19 mouse cellular contexts compared by ENCODE assay signal in genomic region chr9:108708833-108709232, GRCm38 (mm10). TPM values are rescaled to one million over a fixed set of nuclear protein-coding genes. Genes with fewer than 3 reads are reported as not detected.
DNase-seq lines count a peak whose midpoint lies in the region; ATAC-seq and TF ChIP-seq lines count a peak whose summit lies in the region.
"Had no signal": no experiment of that assay in that cellular context is flagged by ENCODE, and none has a peak within 500 bp of the region (broad histone marks: within the 10 kb centered on the region; RNA-seq: fewer than 3 reads in every experiment).

No protein-coding gene starts in this region.

- H3K36me3 ChIP-seq in forebrain, postnatal 0 days (ENCODE audit: insufficient read depth) = no peaks in the 10 kb centered on the region
- H3K36me3 ChIP-seq in forebrain, embryonic 13.5 days (ENCODE audit: poor library complexity, severe bottlenecking) = no peaks in the 10 kb centered on the region
- H3K36me3 ChIP-seq in heart, embryonic 11.5 days (ENCODE audit: control insufficient read depth, insufficient read depth, low read length) = no peaks in the 10 kb centered on the region
- H3K36me3 ChIP-seq: forebrain, embryonic 10.5 days; heart, embryonic 13.5 days; hindbrain, embryonic 12.5 days; hindbrain, embryonic 15.5 days had no signal

- 68% methylated on average over 8 of the region's 8 CpGs for WGBS in forebrain, postnatal 0 days
- WGBS in forebrain, embryonic 13.5 days = 92% methylated on average over 8 of the region's 8 CpGs
- 77% methylated on average over 8 of the region's 8 CpGs for WGBS in heart, embryonic 11.5 days (ENCODE audit: insufficient replicate concordance)

- no peaks in the 10 kb centered on the region for H3K27me3 ChIP-seq in forebrain, postnatal 0 days (ENCODE audit: insufficient read depth, low read length)
- no peaks in the 10 kb centered on the region for H3K27me3 ChIP-seq in forebrain, embryonic 13.5 days
- H3K27me3 ChIP-seq in heart, embryonic 11.5 days (ENCODE audit: control insufficient read depth, insufficient read depth, low read length) = no peaks in the 10 kb centered on the region
- H3K27me3 ChIP-seq: heart, embryonic 13.5 days; hindbrain, embryonic 12.5 days; hindbrain, embryonic 15.5 days had no signal

- 0 out of 2 replicates have a peak, but pooled peaks cover 3% of the 10 kb centered on the region for H3K4me1 ChIP-seq in forebrain, postnatal 0 days (ENCODE audit: insufficient read depth)
- peaks cover 2% of the 10 kb centered on the region; the same call in 1 of the 2 replicates for H3K4me1 ChIP-seq in forebrain, embryonic 13.5 days
- peaks cover 5% of the 10 kb centered on the region for H3K4me1 ChIP-seq in heart, embryonic 11.5 days (ENCODE audit: control insufficient read depth, insufficient read depth, low read length)

- H3K4me3 ChIP-seq in forebrain, postnatal 0 days (ENCODE audit: low read depth, low read length) = no peak overlapping the region
- H3K4me3 ChIP-seq in forebrain, embryonic 13.5 days = no peak overlapping the region
- H3K4me3 ChIP-seq in heart, embryonic 11.5 days (ENCODE audit: low read depth, low read length) = no peak overlapping the region
- H3K4me3 ChIP-seq: forebrain, embryonic 10.5 days; heart, embryonic 13.5 days; hindbrain, embryonic 12.5 days; hindbrain, embryonic 15.5 days had no signal

- TF ChIP-seq CTCF in forebrain, postnatal 0 days (IDR thresholded peaks at IDR 0.05; ENCODE audit: low read depth) = no peak

- H3K9me3 ChIP-seq in forebrain, postnatal 0 days (ENCODE audit: low read length) = no peaks in the 10 kb centered on the region
- no peaks in the 10 kb centered on the region for H3K9me3 ChIP-seq in forebrain, embryonic 13.5 days (replicated peaks)
- H3K9me3 ChIP-seq in heart, embryonic 11.5 days (replicated peaks; ENCODE audit: control insufficient read depth, low read length) = no peaks in the 10 kb centered on the region
- H3K9me3 ChIP-seq: forebrain, embryonic 10.5 days; heart, embryonic 13.5 days; hindbrain, embryonic 12.5 days; hindbrain, embryonic 15.5 days had no signal

- ATAC-seq in forebrain, postnatal 0 days = peak; percentile 79
- no peak for ATAC-seq in forebrain, embryonic 13.5 days
- ATAC-seq in heart, embryonic 11.5 days (replicated peaks; ENCODE audit: insufficient number of reproducible peaks, low FRiP score, low TSS enrichment) = no peak
- ATAC-seq: activated CD4-positive, CD25-positive, alpha-beta regulatory T cell, adult 4 months; forebrain, embryonic 14.5 days; intestine, postnatal 0 days had no signal

- H3K9ac ChIP-seq in forebrain, postnatal 0 days = no peak overlapping the region
- H3K9ac ChIP-seq in forebrain, embryonic 13.5 days = no peak overlapping the region
- H3K9ac ChIP-seq in heart, embryonic 11.5 days (ENCODE audit: low read depth, low read length) = no peak overlapping the region
- H3K9ac ChIP-seq: heart, embryonic 13.5 days; hindbrain, embryonic 12.5 days; hindbrain, embryonic 15.5 days had no signal

- H3K4me2 ChIP-seq in forebrain, postnatal 0 days (ENCODE audit: low read depth) = no peak overlapping the region
- no peak overlapping the region for H3K4me2 ChIP-seq in forebrain, embryonic 13.5 days
- H3K4me2 ChIP-seq in heart, embryonic 11.5 days = no peak overlapping the region
- H3K4me2 ChIP-seq: heart, embryonic 13.5 days; hindbrain, embryonic 12.5 days; hindbrain, embryonic 15.5 days had no signal

- DNase-seq in forebrain, postnatal 0 days = peak; percentile 42
- DNase-seq in heart, adult 11 months = peak; percentile 60
- DNase-seq in layer of hippocampus, adult 9-11 months = peak; percentile 32
- no peak for DNase-seq in layer of hippocampus, postnatal 14 days (ENCODE audit: low spot score in 2 of 2)
- DNase-seq: adrenal gland, adult 8-10 months; adrenal gland, postnatal 25 days; cerebellum, adult 18-20 months; cerebellum, adult 9-10 months; cerebellum, postnatal 14 days; gastrocnemius, postnatal 25 days had no signal

- peak overlapping the region; percentile 57 for H3K27ac ChIP-seq in forebrain, postnatal 0 days (ENCODE audit: low read depth, low read length)
- H3K27ac ChIP-seq in forebrain, embryonic 13.5 days = no peak overlapping the region
- no peak overlapping the region for H3K27ac ChIP-seq in heart, embryonic 11.5 days (ENCODE audit: low read depth, low read length)
- H3K27ac ChIP-seq: forebrain, embryonic 10.5 days; heart, embryonic 13.5 days; hindbrain, embryonic 12.5 days; hindbrain, embryonic 15.5 days had no signal

RNA-seq across cellular contexts. Expression of gene Prkar2a, which starts 19.7 kb away (rescaled TPM):
- total RNA-seq in forebrain, postnatal 0 days (2014; rRNA removed) = 81.2 and 104 TPM in 2 replicates
- polyA plus RNA-seq in forebrain, postnatal 0 days (2015; fragmentation: Nextera tagmentation; extraction: Ambion mirVana) = 23.0 and 34.3 TPM in 2 replicates
- 32.8 and 34.2 TPM in 2 replicates for polyA plus RNA-seq in forebrain, embryonic 13.5 days (2015; fragmentation: Nextera tagmentation; extraction: Ambion mirVana)
- 29.8 and 33.7 TPM in 2 replicates for polyA plus RNA-seq in heart, embryonic 11.5 days (2014; fragmentation: Nextera tagmentation; extraction: Ambion mirVana)
- 10 to 100 TPM; 43.5 to 49.4 TPM for total RNA-seq in layer of hippocampus, postnatal 14 days (2021)

RNA-seq across cellular contexts. Expression of gene Slc25a20, which starts 46.9 kb away (rescaled TPM):
- total RNA-seq in forebrain, postnatal 0 days (2014; rRNA removed) = 37.6 and 40.5 TPM in 2 replicates
- polyA plus RNA-seq in forebrain, postnatal 0 days (2015; fragmentation: Nextera tagmentation; extraction: Ambion mirVana) = 35.2 and 39.6 TPM in 2 replicates
- 39.0 and 41.3 TPM in 2 replicates for polyA plus RNA-seq in forebrain, embryonic 13.5 days (2015; fragmentation: Nextera tagmentation; extraction: Ambion mirVana)
- 30.3 and 45.9 TPM in 2 replicates for polyA plus RNA-seq in heart, embryonic 11.5 days (2014; fragmentation: Nextera tagmentation; extraction: Ambion mirVana)
- 10 to 100 TPM; 19.6 to 26.3 TPM for total RNA-seq in layer of hippocampus, postnatal 14 days (2021)

RNA-seq across cellular contexts. Expression of gene Arih2, which starts 59.6 kb away (rescaled TPM):
- total RNA-seq in forebrain, postnatal 0 days (2014; rRNA removed) = 68.2 and 70.9 TPM in 2 replicates
- 32.3 and 40.3 TPM in 2 replicates for polyA plus RNA-seq in forebrain, postnatal 0 days (2015; fragmentation: Nextera tagmentation; extraction: Ambion mirVana)
- polyA plus RNA-seq in forebrain, embryonic 13.5 days (2015; fragmentation: Nextera tagmentation; extraction: Ambion mirVana) = 55.9 and 58.2 TPM in 2 replicates
- polyA plus RNA-seq in heart, embryonic 11.5 days (2014; fragmentation: Nextera tagmentation; extraction: Ambion mirVana) = 37.6 and 44.3 TPM in 2 replicates
- total RNA-seq in layer of hippocampus, postnatal 14 days (2021) = 10 to 100 TPM; 50.2 to 50.6 TPM

Comparison
In these comparisons a context has a peak if more than half of its experiments do, and no peak if none do; other contexts are left out.
1. DNase-seq: peak in forebrain, postnatal 0 days (single experiment), heart, adult 11 months (single experiment) and layer of hippocampus, adult 9-11 months (single experiment); none in layer of hippocampus, postnatal 14 days (0 of 2).